Mouse (Mus musculus): ENCODE data around the gene Prelid3b. TPM values are rescaled to one million over a fixed set of nuclear protein-coding genes. Genes with fewer than 3 reads are reported as not detected.

Prelid3b gene
- polyA plus RNA-seq, 1 experiment from 2014 or later, result 149 TPM

DNA sequence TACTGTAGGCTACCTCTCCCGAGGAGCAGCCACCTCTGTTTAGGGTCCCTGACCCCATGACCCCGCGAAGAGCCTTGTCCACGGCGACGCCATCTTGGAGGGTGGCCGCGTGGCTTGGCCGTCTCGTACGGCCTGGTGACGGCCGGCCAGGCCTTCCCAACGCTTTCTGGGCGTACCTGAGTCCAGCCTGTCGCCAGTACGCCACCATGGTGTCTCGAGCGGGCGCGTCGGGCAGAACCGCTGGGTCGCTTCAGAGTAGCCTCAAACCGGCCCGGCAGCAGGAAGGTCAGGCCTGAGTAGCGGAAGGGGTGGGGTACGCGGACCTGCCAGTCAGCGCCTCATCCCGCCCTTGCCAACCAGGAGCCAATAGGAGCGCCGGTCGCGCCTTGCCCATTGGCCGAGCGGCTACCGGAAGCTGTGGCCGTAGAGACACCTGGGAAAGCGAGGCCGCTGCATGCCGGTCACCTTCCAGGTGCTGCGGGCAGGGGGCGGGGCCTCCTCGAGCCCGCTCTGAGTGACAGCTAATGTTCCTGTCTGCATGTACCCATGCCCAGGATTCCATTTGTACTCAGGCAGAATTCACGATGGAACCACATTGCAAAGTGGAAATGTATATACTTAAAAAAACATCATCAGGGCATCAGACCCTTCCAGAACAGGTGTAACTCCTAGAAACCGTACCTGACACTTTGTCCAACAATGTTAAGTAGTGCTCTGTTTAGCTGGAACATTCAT lies 8.9 kb downstream of the Prelid3b start, which contains the start of gene Atp5e:
Atp5e (minus strand) TSS at position 317 of the 735 bp plus-strand sequence.
- peak; percentile 82 for DNase-seq (ENCODE audit: low spot score)

GRCm38 (mm10) chr2:174463370-174463769 lies 9.5 kb downstream of the Prelid3b start:
- no peak for DNase-seq (ENCODE audit: low spot score)

DNA sequence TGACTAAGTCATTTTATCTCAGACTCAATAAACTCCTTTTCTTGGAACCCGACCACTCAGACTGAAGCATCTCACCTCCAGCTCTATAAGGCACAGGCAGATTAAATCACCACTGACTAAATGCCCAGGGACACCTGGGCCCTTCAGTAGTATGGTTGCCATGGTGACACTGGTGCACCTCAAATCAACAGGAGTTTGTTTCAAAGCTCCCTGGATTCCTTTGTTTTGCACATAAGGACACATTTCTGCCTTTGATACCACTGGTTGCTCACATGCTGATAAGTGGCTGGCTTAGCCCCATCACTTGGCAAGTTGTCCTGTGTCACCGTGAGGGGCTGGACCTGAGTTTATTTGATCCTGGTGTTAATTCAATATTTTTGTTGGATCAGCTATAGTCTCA lies 13.5 kb downstream of the Prelid3b start:
- DNase-seq (ENCODE audit: low spot score), result no peak

- no peak for DNase-seq (ENCODE audit: low spot score)
Measured at GRCm38 (mm10) chr2:174453681-174454080, 19.2 kb downstream of the Prelid3b start.

DNA sequence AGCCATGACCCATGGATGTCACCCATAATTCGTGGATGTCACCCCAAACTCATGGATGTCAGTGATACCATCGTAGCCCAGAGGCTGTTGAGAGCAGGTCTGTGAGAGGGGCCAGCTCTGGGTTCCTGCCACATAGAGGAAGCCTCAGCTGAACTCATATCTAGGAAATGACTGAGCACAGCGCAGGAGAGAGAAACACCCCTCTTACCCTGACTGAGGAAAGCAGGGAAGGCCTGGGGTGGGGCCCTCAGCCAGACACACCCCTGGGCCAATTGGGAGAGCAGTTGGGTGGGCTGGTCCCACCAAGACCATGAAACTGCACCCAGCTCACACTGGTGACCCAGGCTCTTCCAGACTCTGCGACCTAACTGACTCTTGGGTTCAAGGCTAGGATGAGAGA lies 22.5 kb downstream of the Prelid3b start, which contains the start of gene Tubb1:
Tubb1 (plus strand) TSS at position 343 of the 400 bp plus-strand sequence.
- DNase-seq (ENCODE audit: low spot score), result no peak

- no peak for DNase-seq (ENCODE audit: low spot score)
Measured at GRCm38 (mm10) chr2:174448405-174448804, 24.5 kb downstream of the Prelid3b start.

- no peak for DNase-seq (ENCODE audit: low spot score)
Measured at GRCm38 (mm10) chr2:174446905-174447304, 26.0 kb downstream of the Prelid3b start.

DNA sequence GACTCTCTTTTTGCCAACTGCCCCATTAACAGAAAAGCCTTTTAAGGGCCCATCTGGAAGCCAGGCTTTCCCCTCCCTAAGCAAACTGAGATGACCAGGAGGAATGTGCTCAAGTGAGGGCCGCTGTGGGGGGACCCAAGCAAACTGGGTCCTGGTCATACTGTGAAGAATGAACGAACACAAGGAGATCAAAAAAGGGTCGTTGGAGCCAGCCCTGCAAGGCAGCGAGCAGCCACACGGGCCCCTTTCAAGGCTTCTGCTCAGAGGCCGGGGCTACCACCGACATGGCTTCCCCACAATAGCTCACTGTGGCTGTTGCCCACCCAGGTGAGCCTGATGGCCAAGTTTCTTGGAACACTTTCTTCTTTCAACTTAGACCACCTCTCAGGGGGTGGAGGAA lies 26.4 kb downstream of the Prelid3b start:
- DNase-seq (ENCODE audit: low spot score), result no peak

DNA sequence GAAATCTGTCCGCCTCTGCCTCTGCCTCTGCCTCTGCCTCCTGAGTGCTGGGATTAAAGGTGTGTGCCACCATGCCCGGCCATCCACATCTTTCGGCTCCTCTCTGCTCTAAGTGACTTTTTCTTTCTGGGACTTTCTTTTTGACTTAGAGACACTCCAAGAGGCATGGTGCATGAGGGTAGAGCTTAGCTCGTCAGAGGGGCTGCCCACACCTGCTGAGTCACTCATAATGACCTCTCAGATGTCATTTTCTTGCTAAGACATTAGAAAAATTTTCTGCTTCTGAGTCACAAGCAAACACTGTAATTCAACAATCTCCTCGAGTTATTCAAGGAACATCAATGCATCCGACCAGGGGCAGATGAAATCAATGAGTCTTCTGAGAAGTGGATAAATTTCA lies 27.9 kb downstream of the Prelid3b start:
- no peak for DNase-seq (ENCODE audit: low spot score)

DNA sequence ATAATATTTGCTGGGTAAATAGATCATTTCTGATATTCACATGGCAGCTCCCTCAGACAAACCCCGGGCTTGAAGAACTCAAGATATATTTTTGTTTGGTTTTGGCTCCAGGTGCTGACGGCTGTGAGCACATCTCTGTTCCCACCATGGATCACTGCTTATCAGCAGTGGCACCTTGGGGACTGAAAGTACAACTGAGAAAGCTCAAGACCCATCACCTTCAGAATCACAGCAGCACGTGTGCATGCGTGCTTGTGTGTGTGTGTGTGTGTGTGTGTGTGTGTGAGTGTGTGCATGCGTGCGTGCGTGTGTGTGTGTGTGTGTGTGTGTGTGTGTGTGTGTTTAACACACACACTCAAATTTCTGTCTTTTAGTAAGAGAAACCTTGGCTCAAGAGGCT lies 28.5 kb downstream of the Prelid3b start:
- no peak for DNase-seq (ENCODE audit: low spot score)

GRCm38 (mm10) chr2:174443046-174443445 lies 29.8 kb downstream of the Prelid3b start:
- no peak for DNase-seq (ENCODE audit: low spot score)

- peak; percentile 47 for DNase-seq (ENCODE audit: low spot score)
Measured at GRCm38 (mm10) chr2:174442460-174442859, 30.4 kb downstream of the Prelid3b start.

DNA sequence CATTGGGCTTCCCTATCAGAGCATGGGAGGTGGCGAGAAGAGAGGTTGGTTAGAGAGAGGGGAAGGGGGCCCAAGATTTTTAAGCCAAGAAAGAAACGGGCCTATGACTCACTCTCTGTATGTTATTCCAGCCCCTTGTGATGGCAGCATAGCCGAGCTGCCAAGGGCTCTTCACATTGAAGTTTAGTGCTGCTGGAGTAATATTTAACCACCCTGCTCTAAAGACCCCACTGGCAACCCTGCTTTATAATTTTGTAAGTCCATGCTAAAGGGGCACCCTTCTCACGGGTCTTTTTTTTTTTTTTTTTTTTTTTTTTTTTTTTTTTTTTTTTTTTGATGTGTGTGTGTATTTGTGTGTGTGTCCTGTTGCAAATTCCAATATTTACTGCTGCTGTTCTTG lies 31.0 kb downstream of the Prelid3b start:
- no peak for DNase-seq (ENCODE audit: low spot score)

DNA sequence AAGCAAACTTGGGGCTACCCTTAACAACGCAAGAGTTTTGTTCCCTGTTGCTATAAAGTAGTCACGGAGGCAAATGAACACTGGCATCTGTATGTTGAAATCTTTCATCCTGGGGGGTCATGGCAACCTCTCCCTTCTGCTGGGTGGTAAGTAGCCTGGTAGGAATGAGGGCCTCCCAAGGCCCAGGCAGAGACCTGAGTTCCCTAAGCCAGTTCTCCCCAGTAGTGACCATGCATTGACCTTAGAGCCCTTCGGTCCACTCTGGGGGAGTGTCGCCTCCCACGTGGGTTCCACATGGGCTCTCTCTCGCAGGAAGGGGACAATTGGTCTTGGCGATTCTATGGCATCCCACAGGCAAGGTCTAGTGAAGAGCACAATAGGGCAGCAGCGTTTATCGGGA lies 32.9 kb downstream of the Prelid3b start:
- no peak for DNase-seq (ENCODE audit: low spot score)

GRCm38 (mm10) chr2:174439450-174439838 lies 33.4 kb downstream of the Prelid3b start:
- no peak for DNase-seq (ENCODE audit: low spot score)

- peak; percentile 61 for DNase-seq (ENCODE audit: low spot score)
Measured at GRCm38 (mm10) chr2:174438737-174439449, 34.0 kb downstream of the Prelid3b start, which contains the start of gene Ctsz. Ctsz (minus strand) TSS chr2:174439039.

- DNase-seq (ENCODE audit: low spot score), result peak; percentile 7
Measured at GRCm38 (mm10) chr2:174438181-174438580, 34.7 kb downstream of the Prelid3b start.

GRCm38 (mm10) chr2:174437697-174437982 lies 35.2 kb downstream of the Prelid3b start:
- DNase-seq (ENCODE audit: low spot score), result no peak

GRCm38 (mm10) chr2:174436916-174437696 lies 35.8 kb downstream of the Prelid3b start:
- DNase-seq (ENCODE audit: low spot score), result no peak

GRCm38 (mm10) chr2:174436076-174436701 lies 36.7 kb downstream of the Prelid3b start:
- DNase-seq (ENCODE audit: low spot score), result no peak

DNA sequence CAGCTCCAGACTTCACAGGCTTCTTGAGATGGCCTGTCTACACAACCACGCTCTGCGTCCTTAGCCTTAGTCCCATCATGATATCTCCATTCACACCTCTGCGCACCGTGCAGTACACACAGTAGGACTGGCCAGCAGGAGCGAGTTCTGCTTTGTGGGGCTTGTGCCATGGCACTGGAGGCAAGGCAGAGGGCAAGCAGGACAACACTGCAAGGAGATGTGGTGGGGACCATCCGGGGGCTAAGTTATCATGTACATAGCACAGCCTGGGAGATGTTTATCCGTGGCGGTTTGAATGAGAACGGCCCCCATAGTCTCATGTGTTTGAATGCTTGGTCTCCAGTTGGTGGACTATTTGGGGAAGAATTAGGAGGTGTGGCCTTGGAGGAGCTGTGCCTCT lies 37.9 kb downstream of the Prelid3b start:
- no peak for DNase-seq (ENCODE audit: low spot score)
